Mouse (Mus musculus) liver, embryonic 14.5 days (tissue): ENCODE measurements around the gene Prmt8.

Source experiments
- CTCF ChIP-seq: IDR thresholded peaks from 2 replicates; pipeline ENCODE4 v1.5.1; 2016; ENCODE audit warnings: antibody characterized with exemption, low read depth, control low read depth
- EP300 ChIP-seq: IDR thresholded peaks from 2 replicates; pipeline ENCODE4 v1.6.1; 2016; ENCODE audit warnings: antibody characterized with exemption, low read depth

DNA sequence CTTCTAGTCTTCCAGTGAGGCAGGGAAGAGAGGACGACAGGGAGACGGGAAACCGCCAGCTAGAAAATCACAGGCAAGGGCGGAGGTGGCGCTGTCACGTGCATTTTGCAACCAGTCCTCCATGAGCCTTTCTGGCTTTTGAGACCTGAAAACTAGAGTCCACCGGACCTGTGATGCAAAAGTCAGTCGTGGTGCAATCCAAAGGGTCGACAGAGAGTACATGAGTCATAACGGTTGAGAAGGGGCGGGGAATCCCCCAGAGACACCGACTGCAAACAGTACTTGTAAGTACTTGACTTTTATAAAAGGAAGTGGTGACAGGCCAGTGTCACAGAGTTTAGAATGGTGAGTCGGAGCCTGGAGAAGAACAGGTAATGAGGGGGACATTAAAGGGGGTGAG lies 20.8 kb upstream of the Prmt8 start:
- TF ChIP-seq CTCF (no peak), EP300 (no peak)
